Mouse (Mus musculus) small intestine, adult 2 months (tissue): ENCODE results near the gene Tmem131. TPM values are rescaled to one million over a fixed set of nuclear protein-coding genes. Genes with fewer than 3 reads are reported as not detected.

Experiments
- H3K27ac ChIP-seq: fragments of 200-500 bp; 2 replicates; pipeline ENCODE4 v1.5.1; 2012; ENCODE audit warnings: low read depth, low read length, control low read depth, inconsistent platforms; ENCODE audit not compliant: insufficient read depth
- H3K27me3 ChIP-seq: fragments of 200-500 bp; 2 replicates; pipeline ENCODE4 v1.6.1; 2012; ENCODE audit warnings: mild to moderate bottlenecking, moderate library complexity, low read length, inconsistent platforms; ENCODE audit not compliant: control insufficient read depth, insufficient read depth
- H3K36me3 ChIP-seq: fragments of 200-500 bp; 2 replicates; pipeline ENCODE4 v1.6.1; 2012; ENCODE audit warnings: mild to moderate bottlenecking, low read length, control low read depth, inconsistent platforms; ENCODE audit not compliant: control insufficient read depth, insufficient read depth
- H3K4me1 ChIP-seq: fragments of 200-500 bp; 2 replicates; pipeline ENCODE4 v1.6.1; 2012; ENCODE audit warnings: low read length, inconsistent platforms, mixed read lengths; ENCODE audit not compliant: control insufficient read depth, insufficient read depth, insufficient read length
- H3K4me3 ChIP-seq: fragments of 200-500 bp; 2 replicates; pipeline ENCODE4 v1.5.1; 2012; ENCODE audit warnings: low read depth, mild to moderate bottlenecking, control low read depth, inconsistent platforms, low read length, moderate library complexity
- CTCF ChIP-seq: fragments of 200-500 bp; IDR thresholded peaks from 2 replicates; pipeline ENCODE4 v1.5.1; 2012; ENCODE audit warnings: low read depth, mild to moderate bottlenecking, control low read depth, inconsistent platforms, low read length, moderate library complexity, mixed read lengths; ENCODE audit not compliant: insufficient replicate concordance, insufficient read length; ENCODE audit errors: extremely low read depth
- POLR2A ChIP-seq: fragments of 200-500 bp; IDR thresholded peaks from 2 replicates; pipeline ENCODE4 v1.6.1; 2012; ENCODE audit warnings: low read depth, mild to moderate bottlenecking, control low read depth, inconsistent platforms, low read length, moderate library complexity
- WGBS: fragments of 180-500 bp; shearing (Covaris S2); methylation state at CpG from one replicate; pipeline ENCODE4 v1.1.7; 2018; 5-methylcytosine and 5-hydroxymethylcytosine counted together
- polyA plus RNA-seq: library from polyadenylated mRNA; depleted of rRNA; stranded (reverse); fragments of >200 nt; gene quantifications from 2 replicates; pipeline ENCODE4 v1.2.3, GENCODE M21; 2012; rRNA removed

The Tmem131 gene
- 12.8 and 39.6 TPM in 2 replicates for polyA plus RNA-seq

GRCm38 (mm10) chr1:36943653-36944052, at the start of gene Tmem131:
TSS of gene Tmem131 (minus strand) at chr1:36943666.
- WGBS: 41% methylated on average over 5 of the region's 5 CpGs
- H3K4me3 ChIP-seq: no peak within 1 kb of the TSS
- TF ChIP-seq CTCF: no peak
- no peaks in the 10 kb centered on the region for H3K27me3 ChIP-seq
- no peak within 1 kb of the TSS for H3K27ac ChIP-seq
- H3K36me3 ChIP-seq: no peaks in the 10 kb centered on the region
- peaks cover 3% of the 10 kb centered on the region; the same call in 1 of the 2 replicates for H3K4me1 ChIP-seq

GRCm38 (mm10) chr1:36988561-36988960, 45.1 kb upstream of the Tmem131 start:
- Histone ChIP-seq H3K4me3 (no peak overlapping the region), H3K27me3 (no peaks in the 10 kb centered on the region), H3K4me1 (peaks cover 8% of the 10 kb centered on the region; the same call in 1 of the 2 replicates), H3K36me3 (no peaks in the 10 kb centered on the region), H3K27ac (no peak overlapping the region)
- no peak for TF ChIP-seq CTCF
- no peak for TF ChIP-seq POLR2A
- WGBS: 74% methylated on average over 6 of the region's 6 CpGs

GRCm38 (mm10) chr1:36988161-36988560, 44.7 kb upstream of the Tmem131 start:
- 84% methylated on average over 6 of the region's 6 CpGs for WGBS
- Histone ChIP-seq H3K27ac (no peak overlapping the region), H3K4me3 (no peak overlapping the region), H3K27me3 (no peaks in the 10 kb centered on the region), H3K4me1 (peaks cover 8% of the 10 kb centered on the region; the same call in 1 of the 2 replicates), H3K36me3 (no peaks in the 10 kb centered on the region)
- TF ChIP-seq POLR2A: no peak
- no peak for TF ChIP-seq CTCF

- WGBS: 76% methylated on average over 10 of the region's 10 CpGs
- no peak overlapping the region for H3K4me3 ChIP-seq
- TF ChIP-seq CTCF: no peak
- TF ChIP-seq POLR2A: no peak
- H3K27me3 ChIP-seq: no peaks in the 10 kb centered on the region
- H3K4me1 ChIP-seq: peaks cover 8% of the 10 kb centered on the region; the same call in 1 of the 2 replicates
- H3K27ac ChIP-seq: no peak overlapping the region
- no peaks in the 10 kb centered on the region for H3K36me3 ChIP-seq
These were observed 44.0 kb upstream of the Tmem131 start for GRCm38 (mm10) chr1:36987172-36988148.

- no peak overlapping the region for H3K27ac ChIP-seq
- no peaks in the 10 kb centered on the region for H3K36me3 ChIP-seq
- TF ChIP-seq POLR2A: no peak
- peaks cover 8% of the 10 kb centered on the region; the same call in 1 of the 2 replicates for H3K4me1 ChIP-seq
- no peak overlapping the region for H3K4me3 ChIP-seq
- WGBS: 77% methylated on average over 14 of the region's 14 CpGs
- H3K27me3 ChIP-seq: no peaks in the 10 kb centered on the region
These were observed 43.1 kb upstream of the Tmem131 start for GRCm38 (mm10) chr1:36986396-36987160.

- WGBS: 78% methylated on average over 6 of the region's 6 CpGs
- TF ChIP-seq POLR2A (no peak), CTCF (no peak)
- Histone ChIP-seq H3K36me3 (no peaks in the 10 kb centered on the region), H3K4me1 (peaks cover 8% of the 10 kb centered on the region; the same call in 1 of the 2 replicates), H3K27ac (no peak overlapping the region), H3K4me3 (no peak overlapping the region), H3K27me3 (no peaks in the 10 kb centered on the region)
These were observed 42.4 kb upstream of the Tmem131 start for GRCm38 (mm10) chr1:36985896-36986295.

GRCm38 (mm10) chr1:36984406-36984805, 40.9 kb upstream of the Tmem131 start:
- Histone ChIP-seq H3K4me1 (0 out of 2 replicates have a peak, but pooled peaks cover 1% of the 10 kb centered on the region), H3K36me3 (no peaks in the 10 kb centered on the region), H3K27ac (no peak overlapping the region), H3K4me3 (no peak overlapping the region), H3K27me3 (no peaks in the 10 kb centered on the region)
- 57% methylated on average over 6 of the region's 6 CpGs for WGBS
- TF ChIP-seq CTCF (no peak), POLR2A (no peak)
